Mouse (Mus musculus) E14TG2a.4 (cell line): Measurements from ENCODE around the gene Vmn1r224.

Source experiments
- H3K27me3 ChIP-seq: 2 replicates; pipeline ENCODE4 v1.6.1; 2014; ENCODE audit warnings: low read length, control low read depth; ENCODE audit not compliant: insufficient read depth
- H3K36me3 ChIP-seq: 2 replicates; pipeline ENCODE4 v1.6.1; 2014; ENCODE audit warnings: low read length, control low read depth; ENCODE audit not compliant: insufficient read depth
- H3K4me1 ChIP-seq: replicated peaks from 2 replicates; pipeline ENCODE4 v1.6.1; 2014; ENCODE audit warnings: low read depth, low read length, control low read depth
- H3K4me3 ChIP-seq: replicated peaks from 2 replicates; pipeline ENCODE4 v1.5.1; 2014; ENCODE audit warnings: mild to moderate bottlenecking, low read length
- H3K9me3 ChIP-seq: 2 replicates; pipeline ENCODE4 v1.6.1; 2014; ENCODE audit warnings: low read length, control low read depth
- CTCF ChIP-seq: conservative IDR thresholded peaks from 2 replicates; pipeline ENCODE4 v1.5.1; 2014; ENCODE audit warnings: low read length
- NANOG ChIP-seq: IDR thresholded peaks from 2 replicates; pipeline ENCODE4 v1.6.1; 2014; ENCODE audit warnings: borderline replicate concordance, low read length, mixed read lengths
- POU5F1 ChIP-seq: IDR thresholded peaks from 2 replicates; pipeline ENCODE4 v1.6.1; 2014; ENCODE audit warnings: low read length, borderline replicate concordance

Vmn1r224 gene

DNA sequence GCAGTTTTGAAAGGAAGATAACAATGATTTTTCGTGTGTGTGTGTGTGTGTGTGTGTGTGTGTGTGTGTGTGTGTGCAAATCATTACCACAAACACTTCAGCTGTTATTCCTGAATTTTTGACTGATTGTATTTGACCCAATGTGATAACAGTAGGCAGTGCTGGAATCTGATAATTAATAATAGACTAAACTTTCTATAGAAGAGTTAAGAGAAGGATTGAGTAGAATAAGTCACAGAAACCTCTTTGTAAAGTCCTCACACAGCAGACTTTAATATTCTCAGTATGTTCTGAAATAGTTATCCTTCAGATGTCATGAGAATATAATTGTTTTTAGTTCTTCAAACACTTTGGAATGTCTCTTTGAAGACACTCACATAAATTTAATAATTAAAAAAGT lies at the start of gene Vmn1r224:
Gene Vmn1r224, plus strand, starts transcription at position 301 of the 400 bp plus-strand sequence.
- H3K9me3 ChIP-seq = no peaks in the 10 kb centered on the region

GRCm38 (mm10) chr17:20399105-20399504 lies 14.8 kb upstream of the Vmn1r224 start:
- H3K4me3 ChIP-seq = no peak overlapping the region

More for the DNA sequence above, at the start of gene Vmn1r224:
- TF ChIP-seq POU5F1 = no peak
- TF ChIP-seq NANOG = no peak
- no peak for TF ChIP-seq CTCF
- Histone ChIP-seq H3K36me3 (no peaks in the 10 kb centered on the region), H3K27me3 (no peaks in the 10 kb centered on the region), H3K4me1 (no peaks in the 10 kb centered on the region), H3K4me3 (no peak within 1 kb of the TSS)

DNA sequence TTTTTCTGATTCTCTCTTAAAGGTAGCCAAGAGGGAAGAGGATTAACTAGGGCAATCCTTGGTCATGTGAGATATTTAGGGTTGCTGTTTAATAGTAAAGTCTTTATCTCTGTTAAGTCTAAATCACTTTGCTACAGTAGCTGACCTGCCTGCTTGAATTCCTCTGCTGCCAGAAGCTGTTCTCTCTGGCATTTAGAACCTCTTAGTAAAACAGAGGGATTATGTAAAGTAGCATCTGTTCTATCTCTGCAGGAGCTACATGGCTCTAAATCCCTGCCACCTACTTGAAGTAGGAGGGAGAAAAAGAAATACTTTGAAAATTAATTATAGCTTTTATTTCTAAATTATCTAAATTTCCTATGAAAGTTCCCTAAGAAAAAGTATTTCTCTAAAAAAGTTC lies 25.3 kb downstream of the Vmn1r224 start:
- TF ChIP-seq POU5F1 = no peak
- TF ChIP-seq NANOG = no peak
- TF ChIP-seq CTCF = no peak
- no peaks in the 10 kb centered on the region for H3K36me3 ChIP-seq
- no peaks in the 10 kb centered on the region for H3K27me3 ChIP-seq
- H3K9me3 ChIP-seq = peaks cover 28% of the 10 kb centered on the region
- no peak overlapping the region for H3K4me3 ChIP-seq
- no peaks in the 10 kb centered on the region for H3K4me1 ChIP-seq

More at GRCm38 (mm10) chr17:20399105-20399504, 14.8 kb upstream of the Vmn1r224 start:
- Histone ChIP-seq H3K4me1 (no peaks in the 10 kb centered on the region), H3K36me3 (no peaks in the 10 kb centered on the region), H3K9me3 (peaks cover 25% of the 10 kb centered on the region), H3K27me3 (no peaks in the 10 kb centered on the region)
- TF ChIP-seq NANOG (no peak), POU5F1 (no peak), CTCF (no peak; the same call in 1 of the 2 replicates)

- no peaks in the 10 kb centered on the region for H3K9me3 ChIP-seq
- no peaks in the 10 kb centered on the region for H3K27me3 ChIP-seq
- H3K36me3 ChIP-seq = no peaks in the 10 kb centered on the region
- no peak overlapping the region for H3K4me3 ChIP-seq
- TF ChIP-seq CTCF (no peak), POU5F1 (no peak), NANOG (no peak)
- H3K4me1 ChIP-seq = no peaks in the 10 kb centered on the region
Measured at GRCm38 (mm10) chr17:20473311-20473710, 59.4 kb downstream of the Vmn1r224 start.
